Mouse (Mus musculus): ENCODE data around the gene Rsl24d1. TPM values are rescaled to one million over a fixed set of nuclear protein-coding genes. Genes with fewer than 3 reads are reported as not detected.
"Not testable (repeated sequence)": the region's sequence is repeated elsewhere in the genome, so short reads cannot be mapped to it uniquely, and the experiment has no call there.

The Rsl24d1 gene
- polyA plus RNA-seq, 1 experiment from 2014 or later: 45.0 TPM

DNA sequence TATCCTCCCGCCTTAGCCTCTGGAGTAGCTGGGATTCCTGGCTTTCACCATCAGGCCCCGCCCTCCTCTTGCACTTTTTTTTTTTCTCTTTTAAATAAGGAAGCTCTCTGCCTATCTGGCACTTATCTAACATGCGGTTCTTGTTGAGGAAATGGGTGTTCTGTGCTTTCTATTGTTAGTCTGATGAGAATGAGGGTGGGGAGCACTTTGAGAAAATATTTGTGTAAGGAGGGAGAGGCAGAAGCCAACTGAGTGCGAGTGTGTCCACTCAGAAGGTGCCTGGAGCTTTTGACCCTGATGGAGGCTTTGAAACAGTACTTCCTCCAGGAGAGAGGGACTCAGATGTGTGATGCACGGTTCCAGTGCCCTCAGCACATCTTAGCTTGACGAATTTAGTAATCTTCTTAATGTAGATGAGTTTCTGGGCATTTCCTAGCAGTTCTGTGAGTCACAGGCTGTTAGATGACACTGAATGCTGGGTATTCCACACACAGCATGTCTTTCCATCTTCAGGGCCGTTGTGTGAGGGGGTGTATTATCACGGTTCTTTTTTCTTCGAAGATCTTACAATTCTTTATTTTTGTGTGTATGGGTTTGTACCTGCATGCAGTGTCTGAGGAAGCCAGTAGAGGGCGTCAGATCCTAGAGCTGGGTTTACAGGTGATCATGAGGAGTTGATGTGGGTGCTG is 42.1 kb upstream of the Rsl24d1 start:
- 55% methylated on average over 10 of the region's 10 CpGs for WGBS
- no peak overlapping the region for H3K4me2 ChIP-seq (replicated peaks; ENCODE audit: low read depth)
- ATAC-seq: no peak

DNA sequence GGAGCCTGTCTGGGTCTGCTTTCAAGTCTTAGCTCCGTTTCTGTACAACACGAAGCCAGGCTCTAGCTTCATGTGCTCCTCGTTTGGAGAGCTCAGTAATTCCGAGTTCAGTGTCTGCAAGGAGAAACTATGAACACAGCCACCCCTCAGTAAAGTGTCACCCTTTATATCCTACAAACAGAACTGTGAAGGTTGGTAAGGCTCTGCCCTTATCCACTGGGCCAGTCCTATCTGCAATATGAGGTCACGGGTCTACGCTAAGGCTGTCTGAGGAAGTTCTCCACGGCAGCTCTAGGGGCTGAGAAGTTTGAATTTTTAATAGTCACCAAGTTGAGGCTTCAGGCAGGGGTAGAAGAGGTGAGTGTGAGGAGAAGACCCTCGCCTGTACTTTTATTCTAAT is 40.8 kb upstream of the Rsl24d1 start:
- no peak overlapping the region for H3K27ac ChIP-seq (ENCODE audit: low read depth, low read length)
- no peak for TF ChIP-seq CTCF (IDR thresholded peaks at IDR 0.05; ENCODE audit: low read depth)
- H3K4me1 ChIP-seq (replicated peaks; ENCODE audit: control insufficient read depth, insufficient read depth, low read length): no peaks in the 10 kb centered on the region
- no peak overlapping the region for H3K4me2 ChIP-seq (replicated peaks; ENCODE audit: low read depth)
- H3K9ac ChIP-seq (ENCODE audit: low read depth, low read length): no peak overlapping the region
- H3K27me3 ChIP-seq (replicated peaks; ENCODE audit: control insufficient read depth, insufficient read depth, low read length): no peaks in the 10 kb centered on the region
- H3K9me3 ChIP-seq (ENCODE audit: control insufficient read depth): no peaks in the 10 kb centered on the region
- H3K36me3 ChIP-seq (ENCODE audit: control insufficient read depth, insufficient read depth): no peaks in the 10 kb centered on the region
- H3K4me3 ChIP-seq (ENCODE audit: low read depth, low read length): no peak overlapping the region
- ATAC-seq: no peak
- 81% methylated on average over 8 of the region's 8 CpGs for WGBS

More for the DNA sequence above, 42.1 kb upstream of the Rsl24d1 start:
- peak; percentile 50 for TF ChIP-seq CTCF (IDR thresholded peaks at IDR 0.05; ENCODE audit: low read depth)
- Histone ChIP-seq H3K4me3 (ENCODE audit: low read depth, low read length) (no peak overlapping the region), H3K9ac (ENCODE audit: low read depth, low read length) (no peak overlapping the region), H3K4me1 (replicated peaks; ENCODE audit: control insufficient read depth, insufficient read depth, low read length) (no peaks in the 10 kb centered on the region), H3K36me3 (ENCODE audit: control insufficient read depth, insufficient read depth) (no peaks in the 10 kb centered on the region), H3K27ac (ENCODE audit: low read depth, low read length) (no peak overlapping the region), H3K9me3 (ENCODE audit: control insufficient read depth) (no peaks in the 10 kb centered on the region), H3K27me3 (replicated peaks; ENCODE audit: control insufficient read depth, insufficient read depth, low read length) (no peaks in the 10 kb centered on the region)

DNA sequence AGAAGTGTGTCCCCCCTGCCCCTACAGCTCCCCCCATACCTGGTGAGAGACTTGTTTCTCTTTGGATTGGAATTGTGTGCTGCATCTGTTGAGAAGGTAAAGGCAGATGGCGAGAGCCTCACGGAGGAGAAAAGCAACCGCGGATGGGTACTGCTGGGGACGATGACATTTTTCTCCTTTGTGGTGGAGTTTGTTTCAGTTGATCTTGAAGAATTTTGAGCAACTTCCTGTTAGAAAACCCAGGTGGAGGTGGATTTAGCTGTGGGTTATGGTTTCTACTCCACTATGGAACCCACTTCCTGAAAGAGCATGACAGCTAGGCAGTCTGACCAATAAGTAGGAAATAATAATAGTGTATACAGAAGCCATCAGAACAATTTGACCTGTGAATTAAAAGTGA is 40.1 kb upstream of the Rsl24d1 start:
- H3K4me2 ChIP-seq (replicated peaks; ENCODE audit: low read depth): no peak overlapping the region
- no peaks in the 10 kb centered on the region for H3K9me3 ChIP-seq (ENCODE audit: control insufficient read depth)
- 88% methylated on average over 5 of the region's 5 CpGs for WGBS
- H3K36me3 ChIP-seq (ENCODE audit: control insufficient read depth, insufficient read depth): no peaks in the 10 kb centered on the region
- H3K4me1 ChIP-seq (replicated peaks; ENCODE audit: control insufficient read depth, insufficient read depth, low read length): no peaks in the 10 kb centered on the region
- no peak for TF ChIP-seq CTCF (IDR thresholded peaks at IDR 0.05; ENCODE audit: low read depth)
- H3K9ac ChIP-seq (ENCODE audit: low read depth, low read length): no peak overlapping the region
- no peak overlapping the region for H3K4me3 ChIP-seq (ENCODE audit: low read depth, low read length)
- no peak for ATAC-seq
- H3K27me3 ChIP-seq (replicated peaks; ENCODE audit: control insufficient read depth, insufficient read depth, low read length): no peaks in the 10 kb centered on the region
- H3K27ac ChIP-seq (ENCODE audit: low read depth, low read length): no peak overlapping the region

DNA sequence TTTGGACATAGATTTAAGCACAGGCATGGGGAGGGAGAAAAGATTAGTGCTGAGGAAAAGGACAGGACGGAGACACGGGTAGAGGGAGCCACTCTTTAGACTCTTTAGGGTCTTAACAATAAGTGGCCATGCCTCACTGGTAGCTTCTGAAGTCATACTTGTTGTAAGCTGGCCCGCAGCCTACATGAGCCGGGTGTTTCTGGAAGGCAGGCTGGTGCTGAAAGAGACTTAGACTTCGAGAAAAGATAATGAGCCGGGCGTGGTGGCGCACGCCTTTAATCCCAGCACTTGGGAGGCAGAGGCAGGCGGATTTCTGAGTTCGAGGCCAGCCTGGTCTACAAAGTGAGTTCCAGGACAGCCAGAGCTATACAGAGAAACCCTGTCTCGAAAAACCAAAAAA is 33.9 kb upstream of the Rsl24d1 start:
- H3K4me2 ChIP-seq (replicated peaks; ENCODE audit: low read depth); ATAC-seq: not testable (repeated sequence)

DNA sequence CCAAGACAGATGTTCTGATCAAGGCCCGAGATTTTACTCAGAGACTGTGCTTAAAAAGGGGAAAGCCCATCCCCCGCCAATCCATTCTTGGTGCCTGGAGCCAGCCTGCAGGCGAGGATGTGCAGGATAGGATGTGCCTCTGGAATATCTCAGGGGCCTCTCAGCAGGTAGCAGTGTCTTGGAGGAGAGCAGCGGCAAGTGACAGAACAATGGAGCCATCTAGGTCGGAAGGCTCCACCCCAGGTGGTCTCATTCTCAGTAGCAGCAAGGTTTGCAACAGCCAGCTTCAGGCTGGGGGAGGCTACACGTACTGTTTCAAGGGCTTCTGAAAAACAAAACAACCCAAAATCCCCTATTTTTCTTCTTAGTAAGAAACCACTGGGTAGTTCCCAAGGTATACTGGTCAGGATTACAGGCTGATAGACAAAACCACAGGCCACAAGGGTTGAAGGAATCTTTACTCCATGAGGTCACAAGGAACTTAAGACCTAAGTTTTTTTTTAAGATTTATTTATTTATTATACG is 33.4 kb upstream of the Rsl24d1 start:
- H3K9ac ChIP-seq (ENCODE audit: low read depth, low read length): no peak overlapping the region
- no peaks in the 10 kb centered on the region for H3K9me3 ChIP-seq (ENCODE audit: control insufficient read depth)
- H3K27me3 ChIP-seq (replicated peaks; ENCODE audit: control insufficient read depth, insufficient read depth, low read length): no peaks in the 10 kb centered on the region
- no peak for TF ChIP-seq CTCF (IDR thresholded peaks at IDR 0.05; ENCODE audit: low read depth)
- no peaks in the 10 kb centered on the region for H3K4me1 ChIP-seq (replicated peaks; ENCODE audit: control insufficient read depth, insufficient read depth, low read length)
- no peak overlapping the region for H3K4me2 ChIP-seq (replicated peaks; ENCODE audit: low read depth)
- 58% methylated on average over 7 of the region's 7 CpGs for WGBS
- no peaks in the 10 kb centered on the region for H3K36me3 ChIP-seq (ENCODE audit: control insufficient read depth, insufficient read depth)
- no peak overlapping the region for H3K4me3 ChIP-seq (ENCODE audit: low read depth, low read length)
- no peak for ATAC-seq
- no peak overlapping the region for H3K27ac ChIP-seq (ENCODE audit: low read depth, low read length)

More for the DNA sequence above, 33.9 kb upstream of the Rsl24d1 start:
- not testable (repeated sequence) for H3K4me1 ChIP-seq (replicated peaks; ENCODE audit: control insufficient read depth, insufficient read depth, low read length); H3K27me3 ChIP-seq (replicated peaks; ENCODE audit: control insufficient read depth, insufficient read depth, low read length); H3K36me3 ChIP-seq (ENCODE audit: control insufficient read depth, insufficient read depth); H3K4me3 ChIP-seq (ENCODE audit: low read depth, low read length); H3K9ac ChIP-seq (ENCODE audit: low read depth, low read length); H3K27ac ChIP-seq (ENCODE audit: low read depth, low read length); H3K9me3 ChIP-seq (ENCODE audit: control insufficient read depth)
- 89% methylated on average over 10 of the region's 12 CpGs for WGBS

DNA sequence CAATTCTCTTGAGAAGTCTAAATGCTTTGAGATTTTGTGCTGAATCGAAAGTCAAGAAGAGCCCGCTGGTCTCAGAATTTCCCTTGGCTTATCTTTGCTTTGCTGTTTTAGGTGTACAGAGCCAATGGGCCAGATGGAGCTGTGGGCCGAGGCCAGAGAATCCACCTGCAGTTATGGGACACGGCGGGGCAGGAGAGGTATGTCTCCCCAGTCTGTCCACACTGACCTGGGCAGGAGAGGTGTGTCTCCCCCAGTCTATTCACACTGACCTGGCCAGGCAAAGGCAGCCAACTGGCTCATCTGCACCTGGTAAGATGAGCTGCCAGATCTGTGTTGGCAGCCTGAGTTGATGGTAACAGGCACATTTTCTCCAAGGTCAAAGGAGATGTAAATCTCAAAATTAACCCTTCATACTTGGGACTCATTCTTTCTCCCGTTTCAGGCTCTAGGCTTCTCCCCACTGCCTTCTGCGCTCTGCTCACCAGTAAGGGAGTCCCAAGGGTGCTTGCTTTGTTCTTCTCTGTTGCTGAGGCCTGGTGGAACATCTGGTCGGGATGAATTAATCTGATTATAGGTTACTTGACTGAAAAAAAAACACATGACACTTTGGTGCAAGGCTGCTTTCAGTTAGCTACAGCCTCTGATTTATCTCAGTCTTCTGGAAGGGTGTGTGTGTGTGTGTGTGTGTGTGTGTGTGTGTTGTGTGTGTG is 30.8 kb upstream of the Rsl24d1 start:
- no peak overlapping the region for H3K9ac ChIP-seq (ENCODE audit: low read depth, low read length)
- 86% methylated on average over 8 of the region's 8 CpGs for WGBS
- no peaks in the 10 kb centered on the region for H3K4me1 ChIP-seq (replicated peaks; ENCODE audit: control insufficient read depth, insufficient read depth, low read length)
- no peaks in the 10 kb centered on the region for H3K27me3 ChIP-seq (replicated peaks; ENCODE audit: control insufficient read depth, insufficient read depth, low read length)
- no peaks in the 10 kb centered on the region for H3K9me3 ChIP-seq (ENCODE audit: control insufficient read depth)
- ATAC-seq: no peak
- H3K4me3 ChIP-seq (ENCODE audit: low read depth, low read length): no peak overlapping the region
- no peak overlapping the region for H3K4me2 ChIP-seq (replicated peaks; ENCODE audit: low read depth)
- H3K36me3 ChIP-seq (ENCODE audit: control insufficient read depth, insufficient read depth): no peaks in the 10 kb centered on the region
- TF ChIP-seq CTCF (IDR thresholded peaks at IDR 0.05; ENCODE audit: low read depth): no peak
- H3K27ac ChIP-seq (ENCODE audit: low read depth, low read length): no peak overlapping the region
